Mouse (Mus musculus) heart, embryonic 11.5 days (tissue): ENCODE results near the gene Xrcc5. TPM values are rescaled to one million over a fixed set of nuclear protein-coding genes. Genes with fewer than 3 reads are reported as not detected.
A peak's percentile ranks its signal among the peaks of the same experiment; 100 is the strongest.

Source experiments
- ATAC-seq: fragments of 200-750 bp; cut with Nextera tagmentation; replicated peaks from 2 replicates; pipeline ENCODE4 v1.8.0; 2017; ENCODE audit warnings: moderate library complexity; ENCODE audit not compliant: insufficient number of reproducible peaks, low FRiP score, low TSS enrichment
- H3K27ac ChIP-seq: fragments of 300-500 bp; sonication (generic); 2 replicates; pipeline ENCODE4 v1.5.1; 2014; ENCODE audit warnings: mild to moderate bottlenecking, low read depth, low read length
- H3K27me3 ChIP-seq: fragments of 300-500 bp; sonication (generic); 2 replicates; pipeline ENCODE4 v1.6.1; 2014; ENCODE audit warnings: mild to moderate bottlenecking, low read length, mixed read lengths; ENCODE audit not compliant: control insufficient read depth, insufficient read depth
- H3K36me3 ChIP-seq: fragments of 300-500 bp; sonication (generic); 2 replicates; pipeline ENCODE4 v1.6.1; 2014; ENCODE audit warnings: mild to moderate bottlenecking, low read length, moderate library complexity, mixed read lengths; ENCODE audit not compliant: control insufficient read depth, insufficient read depth
- H3K4me1 ChIP-seq: fragments of 300-500 bp; sonication (generic); 2 replicates; pipeline ENCODE4 v1.6.1; 2014; ENCODE audit warnings: low read length; ENCODE audit not compliant: control insufficient read depth, insufficient read depth
- H3K4me2 ChIP-seq: fragments of 300-500 bp; sonication (generic); 2 replicates; pipeline ENCODE4 v1.6.1; 2014; ENCODE audit warnings: mild to moderate bottlenecking, moderate library complexity
- H3K4me3 ChIP-seq: fragments of 300-500 bp; sonication (generic); 2 replicates; pipeline ENCODE4 v1.5.1; 2014; ENCODE audit warnings: low read depth, low read length
- H3K9ac ChIP-seq: fragments of 300-500 bp; sonication (generic); 2 replicates; pipeline ENCODE4 v1.6.1; 2014; ENCODE audit warnings: mild to moderate bottlenecking, low read depth, low read length, moderate library complexity
- H3K9me3 ChIP-seq: fragments of 300-500 bp; sonication (generic); replicated peaks from 2 replicates; pipeline ENCODE4 v1.6.1; 2016; ENCODE audit warnings: low read length; ENCODE audit not compliant: control insufficient read depth
- WGBS: fragments of 180-500 bp; shearing (Covaris S2); extraction: QIAGEN DNeasy Blood & Tissue Kit; methylation state at CpG from one replicate; pipeline ENCODE4 v1.1.7; 2014; ENCODE audit not compliant: insufficient replicate concordance; 5-methylcytosine and 5-hydroxymethylcytosine counted together
- polyA plus RNA-seq: library from polyadenylated mRNA; unstranded; fragments of >200 nt; fragmentation: Nextera tagmentation; extraction: Ambion mirVana; gene quantifications from 2 replicates; pipeline ENCODE4 v1.2.1, GENCODE M21; 2014

The Xrcc5 gene
- 23.7 and 24.5 TPM in 2 replicates for polyA plus RNA-seq

DNA sequence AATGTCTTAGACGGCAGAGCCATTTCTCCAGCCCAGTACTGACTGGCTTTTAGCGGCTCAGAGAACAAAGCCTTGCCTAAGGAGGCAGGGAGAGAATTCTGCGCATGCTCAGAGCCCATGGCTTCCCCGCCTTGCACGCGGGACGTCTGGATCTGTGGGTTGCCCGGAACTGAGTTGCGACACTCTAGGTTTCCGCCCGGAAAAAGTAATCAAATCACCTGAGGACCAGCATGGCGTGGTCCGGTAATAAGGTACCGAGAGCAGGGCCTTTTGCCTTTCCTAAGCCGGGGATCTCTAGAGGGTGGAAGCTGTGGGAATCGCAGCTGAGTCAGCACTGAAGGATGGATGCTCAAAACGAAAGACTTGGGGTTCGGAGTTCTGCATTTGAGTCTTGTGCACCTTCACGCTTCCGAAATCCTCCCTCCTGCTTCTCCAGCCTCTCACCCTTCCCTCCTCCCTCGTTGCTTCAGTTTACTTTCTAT lies at the start of gene Xrcc5:
Gene Xrcc5 (plus strand): TSS at position 105 of the 482 bp plus-strand sequence.
- WGBS: 1% methylated on average over 21 of the region's 21 CpGs
- Histone ChIP-seq H3K27me3 (0 out of 2 replicates have a peak, but pooled peaks cover 2% of the 10 kb centered on the region), H3K9me3 (no peaks in the 10 kb centered on the region), H3K4me3 (peak within 1 kb of the TSS; percentile 60), H3K36me3 (no peaks in the 10 kb centered on the region), H3K9ac (peak within 1 kb of the TSS; percentile 87), H3K27ac (peak within 1 kb of the TSS; percentile 89), H3K4me2 (peak within 1 kb of the TSS; percentile 70), H3K4me1 (0 out of 2 replicates have a peak, but pooled peaks cover 3% of the 10 kb centered on the region)
- peak; percentile 93 for ATAC-seq

DNA sequence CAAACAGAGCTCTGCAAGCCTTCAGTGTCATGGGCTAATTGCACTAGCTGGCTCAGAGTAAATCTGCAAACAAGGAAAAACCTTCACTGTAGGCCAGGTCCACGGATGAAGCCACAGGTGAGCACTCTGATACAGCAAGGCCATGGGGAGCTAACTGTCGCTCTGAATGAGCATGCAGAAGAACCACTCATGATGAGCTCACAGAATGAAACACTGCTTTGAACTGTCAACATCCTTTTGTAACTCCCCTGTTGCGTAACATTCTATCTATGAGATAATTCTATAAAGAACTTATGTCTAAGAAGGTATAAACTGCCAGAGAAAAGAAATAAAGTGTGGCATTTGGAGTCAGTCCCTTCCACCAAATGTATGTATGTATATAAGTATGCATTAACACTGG lies 44.1 kb upstream of the Xrcc5 start:
- H3K36me3 ChIP-seq: no peaks in the 10 kb centered on the region
- no peak for ATAC-seq
- H3K27me3 ChIP-seq: no peaks in the 10 kb centered on the region
- H3K9me3 ChIP-seq: no peaks in the 10 kb centered on the region
- no peak overlapping the region for H3K4me3 ChIP-seq
- H3K4me1 ChIP-seq: no peaks in the 10 kb centered on the region
- H3K27ac ChIP-seq: no peak overlapping the region
- no peak overlapping the region for H3K4me2 ChIP-seq
- WGBS: 81% methylated on average over 3 of the region's 3 CpGs
- no peak overlapping the region for H3K9ac ChIP-seq

DNA sequence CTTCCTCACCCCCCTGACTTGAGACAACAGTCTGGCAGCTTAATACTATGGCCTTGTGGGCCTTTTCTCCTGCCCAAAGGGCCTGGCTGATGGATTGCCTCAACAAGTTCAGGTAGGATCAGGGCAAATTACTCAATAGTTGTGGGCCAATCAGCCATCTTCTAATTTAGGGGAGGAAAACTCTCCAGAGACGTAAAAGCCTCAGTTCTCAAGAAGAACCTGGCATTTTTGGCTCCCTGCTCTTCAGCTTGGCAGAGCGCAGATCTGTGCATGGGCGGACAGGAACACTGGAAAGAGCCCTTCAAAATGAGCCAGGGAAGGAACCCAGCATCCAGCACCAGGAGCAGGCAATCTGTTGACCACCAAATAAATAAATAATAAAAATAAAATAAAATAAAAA lies 29.1 kb upstream of the Xrcc5 start:
- Histone ChIP-seq H3K9ac (no peak overlapping the region), H3K4me2 (no peak overlapping the region), H3K4me1 (no peaks in the 10 kb centered on the region), H3K36me3 (peaks cover 6% of the 10 kb centered on the region), H3K9me3 (no peaks in the 10 kb centered on the region), H3K27me3 (no peaks in the 10 kb centered on the region), H3K27ac (no peak overlapping the region), H3K4me3 (no peak overlapping the region)
- 91% methylated on average over 3 of the region's 3 CpGs for WGBS
- ATAC-seq: no peak

DNA sequence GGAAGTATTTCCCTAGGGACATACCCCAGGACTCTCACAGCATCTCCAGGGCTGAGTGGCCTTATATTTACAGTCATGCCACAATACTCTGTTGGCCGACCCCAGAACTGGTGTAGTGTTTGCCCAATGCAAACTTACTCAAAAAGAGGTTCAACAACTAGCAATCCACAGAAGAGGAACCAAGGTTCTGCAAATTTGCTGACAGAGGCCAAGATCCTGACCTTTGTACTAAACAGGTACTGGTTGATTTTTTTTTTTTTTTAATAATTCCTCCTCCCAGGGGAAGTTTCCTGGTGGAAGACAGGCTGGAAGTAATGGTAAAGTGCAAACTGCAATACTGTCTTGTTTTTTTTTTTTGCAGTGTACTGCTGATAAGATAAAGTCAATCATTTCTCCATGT lies 24.6 kb upstream of the Xrcc5 start:
- Histone ChIP-seq H3K9me3 (no peaks in the 10 kb centered on the region), H3K27ac (no peak overlapping the region), H3K27me3 (peaks cover 2% of the 10 kb centered on the region; the same call in 1 of the 2 replicates), H3K4me1 (no peaks in the 10 kb centered on the region), H3K4me2 (no peak overlapping the region), H3K9ac (no peak overlapping the region), H3K36me3 (no peaks in the 10 kb centered on the region), H3K4me3 (no peak overlapping the region)
- 78% methylated on average over 1 of the region's 1 CpGs for WGBS
- no peak for ATAC-seq

DNA sequence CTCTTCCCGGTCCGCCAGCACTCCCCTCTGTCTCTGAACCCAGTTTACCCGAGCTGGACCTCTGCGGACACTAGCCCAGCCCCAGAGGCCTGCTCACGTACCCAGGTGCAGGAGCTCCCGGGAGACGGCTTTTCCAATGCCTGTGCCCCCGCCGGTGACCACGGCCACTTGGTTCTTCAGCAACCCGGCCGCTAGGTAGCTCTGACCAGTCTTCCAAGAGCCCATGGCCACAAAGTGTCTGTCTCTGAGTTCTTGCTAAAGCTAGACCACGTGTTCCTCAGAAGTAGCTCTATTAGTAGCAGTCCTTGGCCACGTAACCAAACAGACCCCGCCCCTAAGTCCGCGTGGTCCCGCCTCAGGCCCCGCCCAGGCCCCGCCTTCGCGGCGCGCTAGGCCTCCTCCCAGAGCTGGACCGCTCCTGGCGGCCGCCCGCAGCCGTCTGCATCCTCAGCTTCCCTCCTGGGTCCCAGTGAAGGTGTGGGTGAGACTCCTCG lies 23.2 kb upstream of the Xrcc5 start, which contains the start of the genes Pecr and Tmem169:
Gene Pecr (minus strand): TSS at position 323 of the 494 bp plus-strand sequence.
Gene Tmem169 (plus strand): TSS at position 378 of the 494 bp plus-strand sequence.
- H3K4me3 ChIP-seq: peak within 1 kb of the TSS; percentile 59
- peak within 1 kb of the TSS; percentile 54; the same call in 1 of the 2 replicates for H3K27ac ChIP-seq
- WGBS: under 1% methylated on average over 30 of the region's 30 CpGs
- H3K4me2 ChIP-seq: peak within 1 kb of the TSS; percentile 85
- peak within 1 kb of the TSS; percentile 82 for H3K9ac ChIP-seq
- H3K4me1 ChIP-seq: no peaks in the 10 kb centered on the region
- no peaks in the 10 kb centered on the region for H3K9me3 ChIP-seq
- peaks cover 2% of the 10 kb centered on the region; the same call in 1 of the 2 replicates for H3K27me3 ChIP-seq
- peak; percentile 99 for ATAC-seq
- H3K36me3 ChIP-seq: no peaks in the 10 kb centered on the region

DNA sequence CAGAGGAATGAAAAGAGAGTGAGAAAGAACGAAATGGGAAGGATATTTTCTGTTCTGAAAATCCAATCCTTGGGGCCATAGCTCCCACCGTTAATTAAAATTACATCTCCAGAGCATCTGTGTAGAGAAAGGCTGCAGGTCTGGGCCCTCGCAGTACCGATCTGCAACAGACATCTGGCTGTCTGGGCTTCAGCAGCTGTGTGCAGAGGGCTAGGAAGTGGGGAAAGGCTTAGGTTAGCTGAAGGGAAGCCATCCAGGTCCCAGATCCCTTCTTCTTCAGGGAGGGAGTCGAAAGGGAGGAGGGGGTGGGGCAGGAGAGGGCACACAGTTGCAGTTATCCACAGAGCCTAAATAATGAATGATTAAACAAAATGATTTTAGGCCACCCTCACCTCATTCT lies 22.7 kb upstream of the Xrcc5 start:
- WGBS: 11% methylated on average over 5 of the region's 5 CpGs
- Histone ChIP-seq H3K9ac (no peak overlapping the region), H3K9me3 (no peaks in the 10 kb centered on the region), H3K4me3 (no peak overlapping the region), H3K27me3 (peaks cover 2% of the 10 kb centered on the region; the same call in 1 of the 2 replicates), H3K36me3 (no peaks in the 10 kb centered on the region), H3K4me1 (no peaks in the 10 kb centered on the region), H3K27ac (no peak overlapping the region), H3K4me2 (peak overlapping the region; percentile 85)
- no peak for ATAC-seq

DNA sequence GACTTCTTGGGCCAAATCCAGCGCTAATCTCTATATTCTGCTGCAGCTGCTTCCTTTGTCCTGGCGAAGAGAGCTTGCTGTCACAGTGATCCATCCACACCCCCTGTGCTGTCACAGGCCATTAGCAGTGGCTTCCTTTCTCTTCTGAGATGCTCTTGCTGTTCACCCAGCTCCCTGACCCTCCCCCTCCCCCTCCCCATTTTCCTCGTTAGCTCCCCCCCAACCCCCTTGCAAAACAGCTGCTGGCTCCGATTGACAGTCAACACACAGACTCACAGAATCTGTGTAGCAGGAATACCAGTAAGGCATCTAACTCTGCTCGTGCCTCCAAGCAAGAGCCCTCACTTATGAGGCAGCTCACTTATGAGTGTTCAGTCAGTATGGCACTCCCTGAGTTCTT lies 20.3 kb upstream of the Xrcc5 start:
- Histone ChIP-seq H3K27ac (no peak overlapping the region), H3K4me1 (no peaks in the 10 kb centered on the region), H3K4me3 (no peak overlapping the region), H3K36me3 (no peaks in the 10 kb centered on the region), H3K9ac (no peak overlapping the region), H3K27me3 (peaks cover 2% of the 10 kb centered on the region; the same call in 1 of the 2 replicates), H3K4me2 (no peak overlapping the region), H3K9me3 (no peaks in the 10 kb centered on the region)
- ATAC-seq: no peak
- 22% methylated on average over 5 of the region's 5 CpGs for WGBS

DNA sequence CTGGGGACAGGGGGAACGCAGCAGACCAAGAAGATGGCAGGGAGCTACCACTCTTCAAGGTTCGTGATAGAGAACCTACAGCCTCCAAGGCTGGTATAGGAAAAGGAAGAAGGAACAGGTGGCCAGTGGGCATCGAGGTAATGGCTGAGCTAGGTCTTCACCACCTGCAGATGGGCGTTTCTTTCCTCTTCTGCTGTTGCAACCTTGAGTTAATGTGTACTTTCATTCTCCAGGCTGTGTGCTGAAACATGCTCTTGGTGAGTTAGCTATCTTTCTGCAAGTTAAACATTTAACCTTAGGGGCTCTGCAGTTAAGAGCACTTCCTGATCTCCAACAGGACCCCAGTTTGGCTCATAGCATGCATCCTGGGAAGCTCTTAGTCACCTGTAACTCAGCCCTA lies 19.3 kb upstream of the Xrcc5 start:
- H3K27ac ChIP-seq: no peak overlapping the region
- H3K27me3 ChIP-seq: peaks cover 2% of the 10 kb centered on the region; the same call in 1 of the 2 replicates
- H3K4me1 ChIP-seq: no peaks in the 10 kb centered on the region
- no peak overlapping the region for H3K4me3 ChIP-seq
- WGBS: 82% methylated on average over 4 of the region's 4 CpGs
- H3K36me3 ChIP-seq: no peaks in the 10 kb centered on the region
- no peak overlapping the region for H3K9ac ChIP-seq
- no peak for ATAC-seq
- H3K9me3 ChIP-seq: no peaks in the 10 kb centered on the region
- no peak overlapping the region for H3K4me2 ChIP-seq
